Mouse (Mus musculus): Measurements from ENCODE around the gene Olfr887.

Olfr887 gene

GRCm38 (mm10) chr9:38083772-38084171 lies at the start of gene Olfr887:
Olfr887 (plus strand) TSS chr9:38084072.
- no peak for DNase-seq (ENCODE audit: low read depth, low spot score)

- no peak for DNase-seq (ENCODE audit: low read depth, low spot score)
These were observed 37.6 kb upstream of the Olfr887 start, which contains the start of gene Olfr884 for GRCm38 (mm10) chr9:38046255-38046654. Olfr884 (plus strand) TSS chr9:38046555.

GRCm38 (mm10) chr9:38061022-38061421 lies 22.9 kb upstream of the Olfr887 start, which contains the start of gene Olfr885:
Olfr885 (plus strand) TSS chr9:38061322.
- DNase-seq (ENCODE audit: low read depth, low spot score): no peak

- no peak for DNase-seq (ENCODE audit: low read depth, low spot score)
These were observed 24.0 kb downstream of the Olfr887 start, which contains the start of gene Olfr888 for GRCm38 (mm10) chr9:38107828-38108227. Olfr888 (plus strand) TSS chr9:38108128.

- DNase-seq (ENCODE audit: low read depth, low spot score): no peak
These were observed 31.0 kb downstream of the Olfr887 start, which contains the start of gene Olfr889 for GRCm38 (mm10) chr9:38114898-38115297. Olfr889 (plus strand) TSS chr9:38115198.
